Mouse (Mus musculus): Measurements from ENCODE around the gene Slc25a30. TPM values are rescaled to one million over a fixed set of nuclear protein-coding genes. Genes with fewer than 3 reads are reported as not detected.

Gene Slc25a30
- total RNA-seq, 2 experiments from 2014 or later = 12.8 to 15.7 TPM

DNA sequence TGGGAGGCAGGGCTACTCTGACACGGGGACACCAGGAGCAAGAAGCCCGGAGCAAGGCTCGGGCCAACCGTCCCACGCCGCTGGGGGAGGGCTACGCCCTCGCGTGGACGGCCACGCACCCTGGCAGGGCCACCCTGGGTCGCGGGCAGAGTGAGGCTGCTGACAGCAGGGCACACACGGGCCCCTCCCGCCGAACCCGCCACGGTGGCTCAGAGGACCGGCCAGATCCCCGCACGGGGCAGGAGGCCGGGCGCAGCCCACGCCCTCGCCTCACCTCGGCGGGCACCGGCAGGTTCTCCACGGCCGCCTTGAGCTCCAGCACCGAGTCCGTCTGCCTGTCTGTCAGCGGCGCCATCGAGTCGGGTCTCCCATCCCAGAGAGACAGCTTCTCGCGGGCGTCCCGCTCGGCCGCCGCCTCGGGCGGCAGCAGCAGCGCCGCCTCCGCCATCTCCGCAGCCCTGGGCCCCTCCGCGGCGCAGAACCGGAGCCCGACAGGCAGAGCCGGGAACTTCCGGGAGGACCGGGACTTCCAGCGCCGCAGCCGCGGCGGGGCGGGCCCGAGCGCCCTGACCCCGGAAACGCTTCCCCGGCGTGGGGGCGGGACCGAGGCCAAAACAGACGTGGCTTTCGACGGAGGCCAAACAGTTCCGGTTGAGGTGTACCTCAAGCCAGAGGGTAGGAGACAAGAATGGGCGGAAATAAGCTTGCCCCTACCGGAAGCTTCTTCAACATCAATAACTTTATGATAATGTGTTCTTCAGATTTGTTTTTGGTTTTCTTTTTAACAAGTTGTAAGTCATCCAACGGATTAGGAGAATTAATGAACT lies 32.6 kb downstream of the Slc25a30 start, which contains the start of gene Cog3:
Gene Cog3, minus strand, starts transcription at position 527 of the 827 bp plus-strand sequence.
- Histone ChIP-seq H3K27ac (peak within 1 kb of the TSS; percentile 93), H3K4me3 (peak within 1 kb of the TSS; percentile 69)
- DNase-seq (ENCODE audit: low spot score in 2 of 2) = peak; percentile 97 to 99
- peak; percentile 43 for TF ChIP-seq CTCF (conservative IDR thresholded peaks at IDR 0.05)

DNA sequence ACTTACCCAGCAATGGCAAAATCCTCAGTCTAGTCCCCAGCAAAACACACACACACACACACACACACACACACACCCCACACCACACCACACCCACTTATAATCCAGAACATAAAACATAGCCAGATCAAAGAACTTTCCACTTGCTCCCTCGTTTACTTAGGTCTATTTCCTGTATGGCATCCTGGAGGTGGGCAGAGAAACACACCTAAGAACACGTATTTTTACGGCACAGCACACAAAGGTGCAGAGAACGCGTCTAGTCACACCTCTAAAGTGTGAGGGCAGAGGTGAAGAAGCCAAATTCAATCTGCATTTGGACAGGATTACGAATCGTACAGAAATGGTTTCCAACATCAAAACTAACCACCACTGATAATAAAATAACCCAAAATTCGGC lies 33.6 kb downstream of the Slc25a30 start:
- DNase-seq (ENCODE audit: low spot score in 2 of 2) = no peak
- H3K27ac ChIP-seq = no peak overlapping the region
- peak overlapping the region; percentile 69 for H3K4me3 ChIP-seq
- TF ChIP-seq CTCF (conservative IDR thresholded peaks at IDR 0.05) = no peak

DNA sequence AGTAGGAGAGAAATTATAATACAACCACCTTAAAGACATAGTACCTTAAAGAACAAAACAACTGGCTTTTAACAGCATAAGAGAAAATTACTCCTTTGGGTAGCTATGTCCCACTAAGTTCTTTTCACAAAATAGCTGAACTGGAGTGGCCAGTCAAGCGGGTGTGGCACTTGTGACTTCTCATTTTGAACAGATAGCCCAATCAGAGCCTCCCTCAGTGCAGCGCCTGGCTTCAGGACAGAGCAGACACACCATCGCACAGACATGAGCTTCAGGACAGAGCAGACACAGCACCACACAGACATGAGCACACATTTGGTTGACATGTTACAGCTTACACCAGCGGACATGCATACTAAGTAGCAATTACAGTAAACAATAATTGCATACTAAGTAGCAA lies 35.8 kb downstream of the Slc25a30 start:
- Histone ChIP-seq H3K4me3 (no peak overlapping the region), H3K27ac (no peak overlapping the region)
- no peak for TF ChIP-seq CTCF (conservative IDR thresholded peaks at IDR 0.05)
- DNase-seq (ENCODE audit: low spot score in 2 of 2) = no peak

DNA sequence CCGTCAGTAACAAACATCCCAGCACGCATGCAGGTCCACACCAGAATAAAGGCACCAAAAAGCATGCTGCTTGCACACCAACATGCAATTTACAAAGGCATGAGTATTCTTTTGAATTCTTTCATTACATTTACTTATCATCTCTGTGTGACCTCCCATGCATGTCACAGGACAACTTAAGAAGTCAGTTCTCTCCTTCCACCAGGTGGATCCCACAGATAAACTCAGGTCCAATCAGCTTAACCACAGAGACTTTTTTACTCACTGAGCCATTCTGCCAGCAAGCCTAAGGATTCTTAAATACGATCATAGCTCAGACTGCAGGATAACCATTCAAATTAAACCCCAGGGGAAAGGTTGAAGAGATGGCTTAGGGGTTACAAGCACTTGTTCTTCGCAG lies 37.7 kb downstream of the Slc25a30 start:
- no peak for DNase-seq (ENCODE audit: low spot score in 2 of 2)
- no peak overlapping the region for H3K4me3 ChIP-seq
- no peak for TF ChIP-seq CTCF (conservative IDR thresholded peaks at IDR 0.05)
- H3K27ac ChIP-seq = no peak overlapping the region; the same call in 1 of the 2 replicates

DNA sequence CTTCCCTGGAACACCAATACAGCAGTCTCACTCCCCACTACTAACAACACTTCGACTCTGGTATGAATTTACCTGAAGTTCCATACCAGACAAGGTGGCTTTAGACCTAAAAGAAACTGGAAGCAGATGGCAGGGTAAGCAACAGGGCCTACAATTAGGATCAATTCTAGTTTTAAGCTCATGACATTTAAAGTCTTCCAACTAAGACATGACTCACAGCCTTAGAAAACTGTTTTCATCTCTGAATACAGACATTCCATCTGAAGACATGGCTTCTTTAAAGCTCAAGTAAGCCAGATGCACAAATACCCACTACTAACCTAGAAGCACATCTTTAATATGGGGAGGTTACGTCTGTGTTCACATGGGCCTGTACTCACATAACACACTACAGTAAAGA lies 38.9 kb downstream of the Slc25a30 start:
- TF ChIP-seq CTCF (conservative IDR thresholded peaks at IDR 0.05) = no peak
- DNase-seq (ENCODE audit: low spot score in 2 of 2) = no peak
- peak overlapping the region; percentile 11; the same call in 1 of the 2 replicates for H3K27ac ChIP-seq
- H3K4me3 ChIP-seq = no peak overlapping the region

DNA sequence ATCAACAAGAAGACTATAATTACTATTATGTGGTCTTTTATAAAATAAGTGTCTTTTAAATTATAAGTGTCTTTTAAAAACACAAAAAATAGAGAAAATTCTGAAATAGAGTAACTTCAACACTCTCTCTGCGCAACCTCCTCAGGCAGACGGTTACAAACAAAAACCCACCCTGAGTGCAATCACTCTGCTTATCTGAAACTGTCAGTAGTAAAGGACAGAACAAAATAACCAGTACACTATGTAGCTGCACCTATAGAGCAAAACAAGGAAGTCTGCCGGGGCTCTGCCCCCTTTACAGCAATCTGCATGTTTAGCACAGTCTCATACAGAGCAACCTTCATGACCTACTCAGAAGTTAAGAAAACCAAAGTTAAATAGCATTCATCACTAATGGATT lies 44.9 kb downstream of the Slc25a30 start:
- H3K4me3 ChIP-seq = no peak overlapping the region
- TF ChIP-seq CTCF (conservative IDR thresholded peaks at IDR 0.05) = no peak
- no peak overlapping the region for H3K27ac ChIP-seq
- no peak for DNase-seq (ENCODE audit: low spot score in 2 of 2)

DNA sequence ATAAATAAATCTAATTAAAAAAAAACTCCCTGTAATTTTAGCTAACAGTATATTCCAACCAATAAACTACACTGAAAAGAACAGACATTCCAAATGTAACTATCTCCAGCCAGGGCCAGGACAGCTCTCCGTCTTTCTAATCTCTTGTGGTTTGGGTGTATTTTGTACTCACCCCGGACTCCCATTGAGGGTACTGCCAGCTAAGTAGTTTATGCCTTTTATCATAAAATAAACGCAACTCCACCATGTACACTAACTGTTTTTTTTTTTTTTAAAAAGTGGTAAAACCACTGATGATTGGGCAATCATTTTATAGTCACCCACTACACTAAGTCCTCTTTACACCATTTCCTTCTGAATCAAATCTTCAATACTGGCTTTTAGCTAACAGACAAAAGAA lies 51.2 kb downstream of the Slc25a30 start:
- no peak for DNase-seq (ENCODE audit: low spot score in 2 of 2)
- no peak overlapping the region for H3K27ac ChIP-seq
- no peak overlapping the region for H3K4me3 ChIP-seq
- no peak for TF ChIP-seq CTCF (conservative IDR thresholded peaks at IDR 0.05)

DNA sequence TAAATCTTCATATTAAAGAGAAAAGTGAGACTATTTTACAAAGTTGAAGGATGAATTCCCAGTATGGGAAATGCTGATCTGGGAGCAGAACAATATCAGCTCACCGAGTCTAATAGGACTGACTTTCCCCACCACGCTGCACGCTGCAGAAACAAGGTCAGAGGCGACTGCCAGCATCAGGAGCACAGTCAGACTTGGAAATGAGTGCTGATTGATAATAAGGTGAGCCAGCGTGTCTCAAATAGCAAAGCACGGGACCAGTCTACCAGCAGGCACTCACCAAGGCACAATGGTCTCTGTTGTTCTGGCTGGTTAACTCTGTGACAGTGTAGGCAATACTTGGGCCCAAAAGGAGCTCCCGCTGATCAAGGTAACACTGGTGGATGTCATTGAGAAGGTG lies 54.2 kb downstream of the Slc25a30 start:
- no peak for DNase-seq (ENCODE audit: low spot score in 2 of 2)
- TF ChIP-seq CTCF (conservative IDR thresholded peaks at IDR 0.05) = no peak

DNA sequence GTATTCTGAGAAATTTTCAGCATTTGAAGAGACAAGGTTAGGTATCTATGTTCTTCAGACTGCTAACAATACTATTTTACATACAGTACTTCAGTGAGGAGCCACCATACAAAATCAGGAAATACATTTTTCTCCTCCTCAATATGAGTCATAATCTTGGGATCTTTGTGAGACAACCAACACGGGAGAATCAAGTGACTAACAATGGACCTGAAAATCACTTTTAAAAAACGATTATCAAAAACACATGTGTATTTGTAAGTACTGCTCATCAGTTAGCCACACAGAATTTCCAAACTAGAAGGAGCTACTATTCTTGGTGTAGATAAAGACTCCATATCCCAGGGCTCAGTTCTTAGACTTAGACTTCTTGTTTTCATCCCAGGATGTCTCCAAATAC lies 55.5 kb downstream of the Slc25a30 start:
- DNase-seq (ENCODE audit: low spot score in 2 of 2) = no peak
- no peak for TF ChIP-seq CTCF (conservative IDR thresholded peaks at IDR 0.05)

More for the DNA sequence above, 54.2 kb downstream of the Slc25a30 start:
- no peak overlapping the region for H3K27ac ChIP-seq
- H3K4me3 ChIP-seq = no peak overlapping the region

DNA sequence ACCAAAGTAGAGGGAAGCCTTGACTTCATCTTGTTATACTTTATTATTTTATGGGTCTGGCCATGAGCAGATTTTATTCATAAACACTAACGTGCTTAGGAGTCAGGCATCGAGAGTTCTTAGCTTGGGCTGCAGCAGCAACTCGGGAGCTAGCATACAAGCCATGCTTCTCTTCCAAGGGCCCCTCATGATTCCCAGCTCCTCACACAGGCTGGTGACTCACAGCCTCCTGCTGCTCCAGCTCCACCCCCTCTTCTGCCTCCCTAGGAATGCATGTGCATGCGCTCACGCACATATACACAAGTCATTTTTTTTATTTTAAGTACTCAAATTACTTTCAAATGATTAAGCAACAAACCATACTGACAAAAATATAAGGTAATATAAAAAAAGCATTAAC lies 58.7 kb downstream of the Slc25a30 start:
- Histone ChIP-seq H3K27ac (no peak overlapping the region), H3K4me3 (no peak overlapping the region)
- TF ChIP-seq CTCF (conservative IDR thresholded peaks at IDR 0.05) = no peak
- no peak for DNase-seq (ENCODE audit: low spot score in 2 of 2)

More for the DNA sequence above, 55.5 kb downstream of the Slc25a30 start:
- no peak overlapping the region for H3K4me3 ChIP-seq
- no peak overlapping the region for H3K27ac ChIP-seq

DNA sequence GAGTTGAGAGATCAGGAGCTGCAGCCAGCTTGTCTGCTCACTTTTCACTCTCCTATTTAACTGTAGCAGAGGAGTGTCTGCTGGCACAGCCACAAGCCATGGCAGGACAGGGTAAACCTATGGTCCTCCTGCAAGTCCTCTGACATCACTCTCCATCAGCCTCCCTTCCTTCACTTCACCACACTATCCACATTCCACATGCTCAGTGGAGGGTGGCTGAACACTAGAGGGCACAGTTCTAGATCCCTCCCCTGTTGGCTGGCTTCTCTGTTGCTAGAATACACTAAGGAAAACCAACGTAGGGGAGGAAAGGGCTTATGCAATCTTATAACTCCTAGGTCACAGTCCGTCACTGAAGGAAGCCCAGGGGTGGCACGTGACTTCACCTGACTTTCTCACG lies 59.8 kb downstream of the Slc25a30 start:
- TF ChIP-seq CTCF (conservative IDR thresholded peaks at IDR 0.05) = peak; percentile 70
- no peak overlapping the region for H3K4me3 ChIP-seq
- no peak overlapping the region for H3K27ac ChIP-seq
- DNase-seq (ENCODE audit: low spot score in 2 of 2) = no peak

DNA sequence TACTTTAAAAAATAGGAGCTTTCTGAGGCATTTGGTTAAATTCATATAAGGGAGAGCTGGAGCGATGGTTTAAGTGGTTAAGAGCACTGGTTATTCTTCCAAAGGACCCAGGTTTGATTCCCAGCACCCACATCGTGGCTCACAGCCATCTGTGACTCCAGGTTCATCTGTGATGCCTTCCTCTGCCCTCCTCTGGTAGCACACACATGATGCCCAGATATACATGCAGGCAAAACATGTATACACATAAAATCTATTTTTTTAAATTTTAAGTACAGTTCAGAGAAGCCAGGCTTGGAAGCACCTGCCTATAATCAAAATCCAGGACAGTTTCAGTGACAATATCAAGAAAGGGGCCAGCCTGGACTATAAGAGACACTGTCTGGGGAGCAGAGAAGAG lies 64.0 kb downstream of the Slc25a30 start:
- DNase-seq (ENCODE audit: low spot score in 2 of 2) = no peak
- no peak overlapping the region for H3K27ac ChIP-seq
- H3K4me3 ChIP-seq = no peak overlapping the region
- TF ChIP-seq CTCF (conservative IDR thresholded peaks at IDR 0.05) = no peak

DNA sequence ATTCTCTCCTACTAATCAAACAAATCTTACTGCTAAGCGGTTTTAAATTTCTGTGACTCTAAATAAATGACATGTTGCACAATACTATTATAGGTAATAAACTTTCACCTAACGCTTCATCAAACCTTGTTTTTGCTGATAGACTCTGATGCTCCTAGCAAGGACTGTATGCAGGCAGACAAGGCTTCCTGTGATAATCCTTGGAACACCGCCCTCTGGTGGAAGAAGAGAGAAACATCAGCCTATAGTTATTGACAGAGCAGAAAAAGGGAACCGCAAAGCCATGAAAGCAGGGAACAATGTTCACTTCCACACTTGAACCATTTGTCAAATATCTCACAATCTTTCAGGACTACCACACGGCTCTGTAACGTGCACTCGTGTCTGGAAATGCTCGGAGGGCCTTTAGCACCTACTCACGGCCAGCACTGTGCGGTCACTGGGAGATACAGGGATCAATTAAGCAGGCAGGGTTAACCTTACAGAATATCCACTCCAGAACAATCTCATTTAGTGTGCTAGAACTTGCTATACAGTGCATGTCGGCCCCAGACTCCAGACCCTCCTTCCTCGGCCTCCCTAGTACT lies 64.8 kb downstream of the Slc25a30 start:
- DNase-seq (ENCODE audit: low spot score in 2 of 2) = peak; percentile 65 to 76
- H3K4me3 ChIP-seq = no peak overlapping the region
- TF ChIP-seq CTCF (conservative IDR thresholded peaks at IDR 0.05) = peak; percentile 96

DNA sequence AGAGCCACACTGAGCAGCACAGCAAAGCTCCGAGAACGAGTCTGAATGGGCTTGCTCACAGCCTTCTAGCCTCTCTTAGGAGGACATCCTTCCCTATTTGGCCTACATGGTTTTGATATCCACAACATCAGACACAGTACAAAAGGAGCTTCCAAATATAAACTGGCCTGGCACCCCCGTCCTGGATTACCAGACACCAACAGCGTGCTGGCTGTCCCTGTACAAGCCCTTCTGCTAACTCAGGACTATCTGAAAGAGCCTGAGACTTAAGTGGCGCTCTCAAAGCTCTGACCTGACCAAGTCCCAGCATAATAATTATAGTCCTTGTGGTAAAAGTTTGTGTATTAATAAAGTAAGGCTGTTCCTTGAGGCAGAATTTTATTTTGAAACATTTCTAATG lies 66.7 kb downstream of the Slc25a30 start:
- no peak for TF ChIP-seq CTCF (conservative IDR thresholded peaks at IDR 0.05)
- H3K27ac ChIP-seq = no peak overlapping the region
- no peak for DNase-seq (ENCODE audit: low spot score in 2 of 2)
- no peak overlapping the region for H3K4me3 ChIP-seq

More for the DNA sequence above, 64.8 kb downstream of the Slc25a30 start:
- no peak overlapping the region for H3K27ac ChIP-seq

Measured in layer of hippocampus, adult 2 months (tissue).